Mouse (Mus musculus): ENCODE measurements at regions not wholly inside any gene's neighbourhood (a gene's known extent, or its start where the extent isn't known, plus 50 kb on each side); places are given as distances from the start of the nearest gene placed in this dataset.

GRCm38 (mm10) chr1:41675345-41675744 lies 869.9 kb downstream of the Tmem182 start:
- no peaks in the 10 kb centered on the region for H3K36me3 ChIP-seq (ENCODE audit: control insufficient read depth, insufficient read depth, low read length)
- no peaks in the 10 kb centered on the region; the same call in 1 of the 2 replicates for H3K27me3 ChIP-seq (ENCODE audit: control insufficient read depth, insufficient read depth, low read length)
- no peak overlapping the region for H3K27ac ChIP-seq (replicated peaks; ENCODE audit: insufficient read depth, low read depth, low read length)
- no peak overlapping the region for H3K9ac ChIP-seq (ENCODE audit: low read depth, low read length)
- no peak overlapping the region for H3K4me3 ChIP-seq (ENCODE audit: insufficient read depth, low read depth, low read length)
- no peaks in the 10 kb centered on the region; the same call in 1 of the 2 replicates for H3K4me1 ChIP-seq (ENCODE audit: control insufficient read depth, insufficient read depth, low read length)
- no peak for TF ChIP-seq POLR2A (IDR thresholded peaks at IDR 0.05; ENCODE audit: extremely low read depth, insufficient read depth, low read length)
- TF ChIP-seq CTCF (IDR thresholded peaks at IDR 0.05; ENCODE audit: low read depth, low read length) = no peak
- H3K79me2 ChIP-seq (ENCODE audit: control insufficient read depth, insufficient read depth, low read length) = no peaks in the 10 kb centered on the region
- no peak for DNase-seq (ENCODE audit: extremely low read depth, low read depth, low spot score)
- WGBS = 61% methylated on average over 6 of the region's 6 CpGs

- 42% methylated on average over 3 of the region's 3 CpGs for WGBS
Measured at GRCm38 (mm10) chr1:41705692-41706091, 900.3 kb downstream of the Tmem182 start.

GRCm38 (mm10) chr1:41742644-41743331 lies 937.4 kb downstream of the Tmem182 start:
- no peaks in the 10 kb centered on the region for H3K36me3 ChIP-seq (ENCODE audit: control insufficient read depth, insufficient read depth, low read length)
- WGBS = 90% methylated on average over 5 of the region's 5 CpGs
- H3K27me3 ChIP-seq (ENCODE audit: control insufficient read depth, insufficient read depth, low read length) = no peaks in the 10 kb centered on the region
- no peak for DNase-seq (ENCODE audit: extremely low read depth, low read depth, low spot score)
- H3K4me3 ChIP-seq (ENCODE audit: insufficient read depth, low read depth, low read length) = no peak overlapping the region
- no peak overlapping the region for H3K9ac ChIP-seq (ENCODE audit: low read depth, low read length)
- H3K27ac ChIP-seq (replicated peaks; ENCODE audit: insufficient read depth, low read depth, low read length) = no peak overlapping the region
- H3K79me2 ChIP-seq (ENCODE audit: control insufficient read depth, insufficient read depth, low read length) = no peaks in the 10 kb centered on the region
- no peaks in the 10 kb centered on the region for H3K4me1 ChIP-seq (ENCODE audit: control insufficient read depth, insufficient read depth, low read length)
- TF ChIP-seq POLR2A (IDR thresholded peaks at IDR 0.05; ENCODE audit: extremely low read depth, insufficient read depth, low read length) (no peak), CTCF (IDR thresholded peaks at IDR 0.05; ENCODE audit: low read depth, low read length) (no peak)

More at GRCm38 (mm10) chr1:41705692-41706091, 900.3 kb downstream of the Tmem182 start:
- H3K36me3 ChIP-seq (ENCODE audit: control insufficient read depth, insufficient read depth, low read length) = no peaks in the 10 kb centered on the region
- no peaks in the 10 kb centered on the region for H3K4me1 ChIP-seq (ENCODE audit: control insufficient read depth, insufficient read depth, low read length)
- no peaks in the 10 kb centered on the region for H3K27me3 ChIP-seq (ENCODE audit: control insufficient read depth, insufficient read depth, low read length)
- no peak overlapping the region for H3K27ac ChIP-seq (replicated peaks; ENCODE audit: insufficient read depth, low read depth, low read length)
- no peak for TF ChIP-seq CTCF (IDR thresholded peaks at IDR 0.05; ENCODE audit: low read depth, low read length)
- no peak for TF ChIP-seq POLR2A (IDR thresholded peaks at IDR 0.05; ENCODE audit: extremely low read depth, insufficient read depth, low read length)
- no peak for DNase-seq (ENCODE audit: extremely low read depth, low read depth, low spot score)
- H3K4me3 ChIP-seq (ENCODE audit: insufficient read depth, low read depth, low read length) = no peak overlapping the region
- no peaks in the 10 kb centered on the region for H3K79me2 ChIP-seq (ENCODE audit: control insufficient read depth, insufficient read depth, low read length)
- H3K9ac ChIP-seq (ENCODE audit: low read depth, low read length) = no peak overlapping the region

- no peak for DNase-seq (ENCODE audit: extremely low read depth, low read depth, low spot score)
- 85% methylated on average over 6 of the region's 6 CpGs for WGBS
- Histone ChIP-seq H3K27me3 (ENCODE audit: control insufficient read depth, insufficient read depth, low read length) (no peaks in the 10 kb centered on the region), H3K27ac (replicated peaks; ENCODE audit: insufficient read depth, low read depth, low read length) (no peak overlapping the region), H3K4me1 (ENCODE audit: control insufficient read depth, insufficient read depth, low read length) (no peaks in the 10 kb centered on the region), H3K79me2 (ENCODE audit: control insufficient read depth, insufficient read depth, low read length) (no peaks in the 10 kb centered on the region), H3K36me3 (ENCODE audit: control insufficient read depth, insufficient read depth, low read length) (no peaks in the 10 kb centered on the region), H3K4me3 (ENCODE audit: insufficient read depth, low read depth, low read length) (no peak overlapping the region), H3K9ac (ENCODE audit: low read depth, low read length) (no peak overlapping the region)
- TF ChIP-seq POLR2A (IDR thresholded peaks at IDR 0.05; ENCODE audit: extremely low read depth, insufficient read depth, low read length) (no peak), CTCF (IDR thresholded peaks at IDR 0.05; ENCODE audit: low read depth, low read length) (no peak)
Measured at GRCm38 (mm10) chr1:41743332-41743710, 937.9 kb downstream of the Tmem182 start.

- Histone ChIP-seq H3K9ac (ENCODE audit: low read depth, low read length) (no peak overlapping the region), H3K36me3 (ENCODE audit: control insufficient read depth, insufficient read depth, low read length) (no peaks in the 10 kb centered on the region), H3K79me2 (ENCODE audit: control insufficient read depth, insufficient read depth, low read length) (no peaks in the 10 kb centered on the region), H3K4me3 (ENCODE audit: insufficient read depth, low read depth, low read length) (no peak overlapping the region), H3K27ac (replicated peaks; ENCODE audit: insufficient read depth, low read depth, low read length) (no peak overlapping the region), H3K27me3 (ENCODE audit: control insufficient read depth, insufficient read depth, low read length) (no peaks in the 10 kb centered on the region), H3K4me1 (ENCODE audit: control insufficient read depth, insufficient read depth, low read length) (no peaks in the 10 kb centered on the region)
- WGBS = 45% methylated on average over 3 of the region's 3 CpGs
- no peak for TF ChIP-seq POLR2A (IDR thresholded peaks at IDR 0.05; ENCODE audit: extremely low read depth, insufficient read depth, low read length)
- no peak for TF ChIP-seq CTCF (IDR thresholded peaks at IDR 0.05; ENCODE audit: low read depth, low read length)
- DNase-seq (ENCODE audit: extremely low read depth, low read depth, low spot score) = no peak
Measured at GRCm38 (mm10) chr1:41744531-41744930, 939.1 kb downstream of the Tmem182 start.

GRCm38 (mm10) chr1:41759366-41759765 lies 936.2 kb upstream of the Pou3f3 start:
- WGBS = 85% methylated on average over 6 of the region's 6 CpGs
- no peak for DNase-seq (ENCODE audit: extremely low read depth, low read depth, low spot score)
- Histone ChIP-seq H3K27ac (replicated peaks; ENCODE audit: insufficient read depth, low read depth, low read length) (no peak overlapping the region), H3K36me3 (ENCODE audit: control insufficient read depth, insufficient read depth, low read length) (no peaks in the 10 kb centered on the region), H3K4me1 (ENCODE audit: control insufficient read depth, insufficient read depth, low read length) (no peaks in the 10 kb centered on the region), H3K27me3 (ENCODE audit: control insufficient read depth, insufficient read depth, low read length) (no peaks in the 10 kb centered on the region), H3K79me2 (ENCODE audit: control insufficient read depth, insufficient read depth, low read length) (no peaks in the 10 kb centered on the region), H3K9ac (ENCODE audit: low read depth, low read length) (no peak overlapping the region), H3K4me3 (ENCODE audit: insufficient read depth, low read depth, low read length) (no peak overlapping the region)
- TF ChIP-seq POLR2A (IDR thresholded peaks at IDR 0.05; ENCODE audit: extremely low read depth, insufficient read depth, low read length) (no peak), CTCF (IDR thresholded peaks at IDR 0.05; ENCODE audit: low read depth, low read length) (no peak)
